Mouse (Mus musculus) ES-Bruce4 (cell line): ENCODE results near the gene Nipal3.

Source experiments
- CTCF ChIP-seq: IDR thresholded peaks from one replicate; pipeline ENCODE4 v1.8.1; 2011; ENCODE audit warnings: low read depth, low read length
- POLR2A ChIP-seq: IDR thresholded peaks from one replicate; pipeline ENCODE4 v1.8.1; 2011; ENCODE audit warnings: low read length; ENCODE audit not compliant: insufficient read depth

- no peak for TF ChIP-seq CTCF
- TF ChIP-seq POLR2A = no peak
These were observed 44.2 kb upstream of the Nipal3 start for GRCm38 (mm10) chr4:135539056-135539455.
